Mouse (Mus musculus) brain, embryonic 14.5 days (tissue): Measurements from ENCODE around the gene Ntrk3.

Source experiments
- CTCF ChIP-seq: fragments of 200-500 bp; IDR thresholded peaks from 2 replicates; pipeline ENCODE4 v1.5.1; 2012; ENCODE audit warnings: inconsistent platforms, mild to moderate bottlenecking, moderate library complexity, borderline replicate concordance; ENCODE audit not compliant: insufficient read depth, insufficient read length; ENCODE audit errors: extremely low read depth
- POLR2A ChIP-seq: fragments of 200-500 bp; IDR thresholded peaks from 2 replicates; pipeline ENCODE4 v1.6.1; 2012; ENCODE audit warnings: mild to moderate bottlenecking, inconsistent platforms, borderline replicate concordance; ENCODE audit not compliant: poor library complexity, insufficient read depth, insufficient read length, severe bottlenecking; ENCODE audit errors: extremely low read depth

GRCm38 (mm10) chr7:78652296-78652695 is 85.5 kb downstream of the Ntrk3 start:
- no peak for TF ChIP-seq POLR2A
- peak; percentile 25; the same call in 1 of the 2 replicates for TF ChIP-seq CTCF
